Mouse (Mus musculus) embryo, embryonic 9.5 days (tissue): Measurements from ENCODE around the gene Olfr401.
"Not testable (repeated sequence)": the region's sequence is repeated elsewhere in the genome, so short reads cannot be mapped to it uniquely, and the experiment has no call there.

ENCODE experiments used
- DNase-seq: peaks from one replicate; pipeline ENCODE4 v3.0.0-alpha.2; 2017; ENCODE audit errors: extremely low spot score

The Olfr401 gene

DNA sequence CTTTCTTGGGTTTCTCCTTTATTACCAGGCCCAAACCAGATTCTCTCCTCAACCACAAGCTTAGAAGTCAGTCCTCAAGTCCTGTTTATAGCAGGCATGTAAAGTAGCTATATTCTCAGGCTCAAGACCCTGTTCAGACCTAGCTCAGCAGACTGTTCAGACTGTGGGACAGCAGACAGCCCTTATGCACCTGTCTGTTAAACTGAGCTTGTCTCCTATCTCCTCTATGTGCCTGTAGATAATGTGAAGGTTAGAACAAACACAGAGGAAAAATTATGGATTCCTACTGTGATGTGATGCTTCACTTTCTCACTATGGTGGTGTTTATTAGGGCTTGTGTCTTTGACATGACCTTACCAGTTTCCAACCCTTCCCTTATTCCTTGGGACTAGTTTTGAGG, at the start of gene Olfr401:
Gene Olfr401, plus strand, starts transcription at position 301 of the 400 bp plus-strand sequence.
- no peak for DNase-seq

DNA sequence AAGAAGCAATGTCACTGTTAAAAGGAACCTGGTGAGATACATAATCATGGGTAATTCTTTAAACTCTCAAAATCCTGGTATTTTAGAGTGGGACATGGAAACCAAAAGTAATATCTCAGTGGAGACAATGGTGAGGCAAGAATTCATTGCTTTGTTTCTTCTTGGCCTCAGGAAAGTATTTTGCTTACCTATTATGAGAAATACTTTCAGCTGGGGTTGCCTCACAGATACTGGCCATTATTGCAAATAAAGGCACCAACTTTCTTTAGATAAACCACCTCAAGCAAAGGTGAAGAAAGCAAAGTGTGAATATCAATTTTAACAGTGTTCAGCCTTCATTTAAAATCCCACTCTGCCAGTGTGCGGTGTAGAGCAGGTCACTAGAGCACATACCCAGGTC, 43.9 kb upstream of the Olfr401 start, which contains the start of gene Zfp616:
Gene Zfp616, plus strand, starts transcription at position 301 of the 400 bp plus-strand sequence.
- DNase-seq, result no peak

DNA sequence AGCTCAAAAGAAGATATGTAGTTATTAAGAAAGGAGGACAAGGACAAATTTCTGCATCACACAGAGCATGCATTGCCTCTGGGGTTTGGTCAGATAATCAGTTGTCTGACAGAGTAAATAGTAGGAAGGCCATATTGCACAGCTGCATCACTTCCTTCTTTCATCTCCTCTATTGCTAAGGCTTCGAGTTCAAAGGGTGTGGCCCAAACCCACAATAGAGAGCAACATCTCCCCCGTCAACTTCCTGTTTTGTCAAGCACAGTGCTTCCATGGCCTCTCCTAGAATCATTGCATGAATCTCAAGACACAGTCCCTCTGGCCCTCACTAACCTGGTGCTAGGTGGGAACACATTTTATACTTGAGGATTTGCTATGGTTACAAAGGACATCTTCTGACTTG, 12.8 kb upstream of the Olfr401 start:
- no peak for DNase-seq

DNA sequence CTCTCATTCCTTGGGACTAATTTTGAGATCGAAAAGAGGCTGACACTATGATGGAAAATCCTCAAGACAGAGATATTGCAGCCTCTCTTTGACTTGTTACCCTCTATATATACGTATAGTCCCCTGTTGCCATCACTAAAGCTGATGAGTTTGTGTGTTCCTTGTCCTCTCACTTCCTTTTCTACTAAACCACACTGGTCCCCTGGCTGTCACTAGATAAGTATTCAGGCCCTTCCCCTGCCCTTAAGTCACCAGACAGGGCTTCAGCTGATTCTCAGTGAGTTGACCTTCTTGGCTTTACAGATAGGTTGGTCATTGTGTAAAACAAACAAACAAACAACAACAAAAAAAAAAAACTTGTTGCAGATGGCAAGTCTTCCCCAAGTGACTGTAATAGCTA, 12.0 kb upstream of the Olfr401 start:
- no peak for DNase-seq

DNA sequence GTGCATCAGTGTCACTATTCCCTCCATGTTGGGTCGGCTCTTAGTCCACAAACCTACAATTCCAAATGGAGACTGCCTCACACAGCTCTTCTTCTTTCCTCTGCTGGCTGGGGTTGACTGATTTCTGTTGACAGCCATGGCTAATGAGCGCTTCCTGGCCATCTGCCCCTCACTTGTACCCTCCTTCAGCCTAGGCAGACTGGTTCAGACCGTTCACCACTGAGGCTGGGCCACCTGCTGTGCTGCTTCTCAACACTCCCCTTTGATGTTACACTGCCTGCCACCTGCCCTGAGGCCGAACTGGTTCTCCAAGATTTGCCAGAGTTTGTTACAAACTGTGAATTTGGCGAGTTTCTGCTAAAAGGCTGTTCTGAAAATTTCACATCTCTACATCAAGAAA, 8.4 kb upstream of the Olfr401 start:
- DNase-seq, result no peak

DNA sequence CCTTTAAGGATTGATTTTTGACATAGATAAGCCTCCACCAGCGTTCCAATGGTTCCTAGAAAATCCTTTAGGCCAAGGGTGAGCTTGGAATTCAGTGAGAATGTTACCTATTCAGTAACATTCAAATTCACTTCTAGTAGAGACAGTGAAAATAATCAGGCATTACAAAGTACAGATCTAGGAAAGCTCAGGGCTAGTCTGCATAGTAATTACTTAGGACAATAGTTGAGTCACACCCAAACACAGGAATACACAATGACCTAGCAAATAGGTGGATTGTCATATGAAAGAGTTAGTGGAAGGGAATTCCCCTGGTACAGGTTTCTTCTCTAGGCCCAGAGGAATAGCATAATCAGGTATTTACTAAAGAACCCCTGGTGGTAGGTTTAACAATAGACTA, 26.5 kb downstream of the Olfr401 start:
- not testable (repeated sequence) for DNase-seq

DNA sequence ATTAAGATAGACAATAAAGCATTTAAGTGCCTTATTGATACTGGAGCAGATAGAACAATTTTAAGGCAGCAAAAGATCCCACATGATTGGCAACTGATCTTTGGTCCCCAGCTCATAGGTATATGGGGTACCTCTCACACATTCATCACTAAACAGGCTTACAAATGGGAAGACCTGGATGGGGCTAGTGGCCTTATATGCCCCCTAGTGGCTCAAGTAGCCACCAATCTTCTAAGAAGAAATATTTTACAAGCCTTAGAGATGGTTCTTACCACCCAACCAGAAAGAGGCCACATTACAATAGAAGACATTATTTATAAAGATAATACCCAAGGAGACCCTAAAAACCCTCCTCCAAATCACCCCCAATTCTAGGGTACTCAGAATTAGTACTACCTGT, 32.4 kb downstream of the Olfr401 start:
- DNase-seq, result no peak

DNA sequence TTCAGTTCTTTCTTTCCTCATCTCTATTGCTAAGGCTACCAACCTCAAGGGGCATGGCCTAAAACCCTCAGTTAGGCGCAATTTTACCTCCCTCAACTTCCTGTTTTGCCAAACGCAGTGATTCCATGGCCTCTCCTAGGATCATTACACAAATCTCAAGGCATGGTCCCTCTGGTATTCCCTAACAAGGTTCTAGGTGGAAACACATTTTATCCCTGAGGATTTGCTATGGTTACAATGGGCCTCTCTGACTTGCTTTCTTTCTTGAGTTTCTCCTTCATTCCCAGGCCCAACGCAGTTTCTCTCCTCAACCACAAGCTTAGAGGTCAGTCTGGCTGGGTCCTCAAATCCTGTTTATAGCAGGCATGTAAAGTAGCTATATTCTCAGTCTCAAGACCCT, 39.7 kb downstream of the Olfr401 start, which contains the start of gene Olfr402:
Gene Olfr402, plus strand, starts transcription at position 301 of the 400 bp plus-strand sequence.
- DNase-seq, result no peak

DNA sequence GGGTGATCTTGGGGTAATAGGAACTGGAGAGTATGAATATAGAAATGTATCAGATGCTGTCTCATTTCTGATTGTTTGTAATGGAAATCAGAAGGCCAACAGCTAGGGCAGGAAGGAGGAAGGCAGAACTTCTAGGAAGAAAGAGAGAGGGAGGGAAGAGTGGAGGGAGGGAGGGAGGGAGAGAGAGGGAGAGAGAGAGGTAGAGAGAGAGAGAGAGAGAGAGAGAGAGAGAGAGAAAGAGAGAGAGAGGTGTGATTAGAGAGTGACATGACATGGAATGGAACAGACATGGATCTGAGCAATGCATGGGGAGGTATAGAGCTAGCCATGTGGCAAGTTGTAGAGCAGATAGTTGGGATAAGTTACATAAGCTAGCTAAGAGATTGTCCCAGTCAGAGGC, 55.3 kb downstream of the Olfr401 start:
- DNase-seq, result no peak
